Mouse (Mus musculus): Measurements from ENCODE around the gene Mfsd5. TPM values are rescaled to one million over a fixed set of nuclear protein-coding genes. Genes with fewer than 3 reads are reported as not detected.

Gene Mfsd5
- polyA plus RNA-seq, 1 experiment: 46.2 TPM

DNA sequence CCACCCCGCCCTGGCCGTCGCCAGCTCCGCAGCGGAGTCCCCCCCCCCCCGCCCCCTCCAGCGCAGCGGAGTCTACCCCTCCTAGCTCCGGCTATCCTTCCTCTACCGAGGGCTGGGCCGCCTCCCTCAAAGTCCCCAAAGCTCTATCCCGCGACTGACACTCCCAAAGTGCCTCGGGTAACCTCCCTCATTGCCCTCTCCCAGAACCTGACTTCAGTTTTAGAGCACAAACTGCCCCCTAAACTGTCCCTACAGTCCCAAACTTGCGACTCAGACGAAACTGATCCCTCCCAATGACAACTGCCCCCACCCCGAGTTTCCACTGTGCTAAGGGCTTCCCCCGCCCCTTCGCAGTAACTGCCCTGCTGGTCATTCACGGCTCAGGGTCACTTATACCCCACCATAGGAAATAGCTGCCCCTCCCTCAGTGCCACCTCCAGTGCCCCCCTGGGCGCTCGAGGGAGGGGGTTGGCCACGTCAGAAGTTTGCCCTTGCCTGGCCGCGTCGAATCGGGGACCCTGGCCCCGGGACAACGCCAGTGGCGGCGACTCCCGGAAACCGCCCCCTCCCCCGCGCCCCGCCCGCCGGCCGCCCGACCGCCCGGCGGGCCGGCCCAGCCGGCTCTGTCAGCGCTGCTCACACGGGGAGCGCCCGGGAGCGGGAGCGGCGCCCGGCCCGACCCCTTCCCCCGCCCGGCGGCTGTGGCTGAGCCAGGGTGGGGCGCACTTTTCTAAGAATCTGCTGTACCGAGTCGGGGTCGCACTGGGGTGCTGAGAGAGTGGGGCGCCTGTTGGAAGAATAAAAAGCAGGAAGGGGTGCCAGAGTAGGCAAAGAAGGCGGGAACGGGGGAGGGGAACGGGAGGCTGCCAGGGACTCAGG lies 31.8 kb upstream of the Mfsd5 start:
- peak in 1 of 2 experiments; percentile 46 for DNase-seq (ENCODE audit: extremely low spot score in 1 of 2, low spot score in 1 of 2)

- DNase-seq (ENCODE audit: extremely low spot score in 1 of 2, low spot score in 1 of 2): no peak
Measured at GRCm38 (mm10) chr15:102248131-102248811, 31.0 kb upstream of the Mfsd5 start.

GRCm38 (mm10) chr15:102248812-102249191 lies 30.5 kb upstream of the Mfsd5 start:
- no peak for DNase-seq (ENCODE audit: extremely low spot score in 1 of 2, low spot score in 1 of 2)

DNA sequence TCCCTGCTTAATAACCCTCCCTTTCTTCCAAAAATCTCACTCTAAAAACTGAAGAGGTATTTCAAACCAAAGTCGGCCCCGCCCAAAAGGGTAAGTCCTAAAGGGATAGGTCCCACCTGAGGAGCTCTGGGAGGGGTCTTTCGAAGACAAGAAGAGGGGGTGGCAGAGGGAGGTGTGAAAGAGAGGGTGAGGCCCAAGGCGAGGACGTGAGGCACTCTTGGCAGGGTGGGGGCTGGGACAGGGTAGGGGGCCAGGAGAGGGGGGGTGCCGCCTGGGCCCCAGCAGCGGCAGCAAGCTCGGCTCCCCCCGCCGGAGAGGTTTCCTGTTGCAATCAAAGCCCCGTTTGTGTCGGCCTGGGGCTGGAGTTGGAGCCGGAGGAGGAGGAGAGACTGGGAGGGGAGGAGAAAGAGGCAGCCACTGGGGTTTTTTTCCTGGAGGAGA lies 30.0 kb upstream of the Mfsd5 start:
- DNase-seq (ENCODE audit: extremely low spot score in 1 of 2, low spot score in 1 of 2): no peak

DNA sequence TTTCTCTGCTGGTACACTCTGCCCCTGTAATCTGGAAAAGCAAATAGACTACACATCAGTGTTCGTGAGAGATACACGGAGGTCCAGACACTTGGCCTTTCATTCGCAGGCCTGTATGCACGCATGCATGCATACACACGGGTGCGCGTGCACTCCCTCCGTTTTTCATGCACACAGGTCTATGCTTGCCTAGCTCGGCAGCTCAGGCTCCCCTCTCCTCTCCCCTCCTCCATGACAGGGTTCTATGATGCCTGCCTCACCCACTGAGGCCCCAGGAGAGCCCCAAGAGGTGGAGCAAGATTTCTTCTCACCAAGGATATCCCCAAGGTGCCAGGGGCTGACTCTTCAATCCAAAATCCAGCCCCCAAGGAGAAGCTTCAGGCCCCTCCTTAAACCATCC lies 29.3 kb upstream of the Mfsd5 start:
- no peak for DNase-seq (ENCODE audit: extremely low spot score in 1 of 2, low spot score in 1 of 2)

DNA sequence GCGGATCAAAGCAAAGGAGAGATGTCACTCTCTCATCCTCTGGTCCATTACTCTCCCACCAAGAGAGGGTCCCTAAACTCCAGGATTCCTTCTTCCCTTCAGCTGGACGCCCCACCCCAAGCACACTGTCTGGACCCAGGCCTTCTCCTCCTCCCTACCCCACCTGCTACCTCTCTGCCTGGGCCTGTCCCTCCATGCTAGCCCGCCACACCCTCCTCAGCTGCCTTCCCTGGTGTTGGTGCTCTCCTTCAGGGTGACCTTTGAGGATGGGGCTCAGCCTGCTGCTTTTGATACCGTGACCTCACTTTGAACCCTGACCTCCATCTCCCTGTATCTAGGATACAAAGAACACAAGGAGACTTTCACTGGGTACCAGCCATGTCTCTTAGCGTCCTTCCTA lies 28.7 kb upstream of the Mfsd5 start:
- DNase-seq (ENCODE audit: extremely low spot score in 1 of 2, low spot score in 1 of 2): no peak

DNA sequence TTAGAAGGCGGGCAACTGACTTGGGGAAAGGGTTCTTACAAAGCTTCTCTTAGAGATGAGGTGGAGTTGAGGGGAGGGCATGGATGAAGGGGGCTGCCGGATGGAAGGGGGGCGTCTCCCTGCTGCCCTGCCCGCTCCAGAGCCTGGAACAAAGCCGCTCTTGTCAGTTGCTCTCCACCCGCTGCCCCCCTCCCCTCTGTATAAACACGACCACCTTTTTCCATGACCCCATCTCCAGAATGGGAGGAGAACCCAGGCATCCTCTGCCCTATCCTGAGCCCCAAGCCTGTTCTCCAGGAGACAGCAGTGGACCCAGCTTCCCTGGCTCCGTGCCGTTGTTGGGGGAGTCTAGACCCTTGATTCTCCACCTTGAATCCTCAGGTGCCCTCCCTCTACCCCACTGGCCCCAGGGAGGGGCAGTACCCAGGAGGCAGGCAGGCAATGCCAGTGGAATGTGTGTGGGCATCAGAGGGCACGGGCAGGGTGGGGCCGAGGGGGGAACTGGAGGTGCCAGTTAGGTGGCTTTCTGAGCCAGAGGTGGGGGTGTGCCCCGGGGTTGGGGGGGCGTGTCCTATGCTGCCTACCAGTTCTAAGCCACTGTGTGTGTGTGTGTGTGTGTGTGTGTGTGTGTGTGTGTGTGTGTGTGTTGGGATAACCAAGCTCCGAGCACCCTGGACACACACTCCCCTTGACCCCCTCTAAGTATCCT lies 23.6 kb upstream of the Mfsd5 start:
- no peak for DNase-seq (ENCODE audit: extremely low spot score in 1 of 2, low spot score in 1 of 2)

GRCm38 (mm10) chr15:102256431-102257201 lies 22.6 kb upstream of the Mfsd5 start:
- peak in 1 of 2 experiments; percentile 53 for DNase-seq (ENCODE audit: extremely low spot score in 1 of 2, low spot score in 1 of 2)

DNA sequence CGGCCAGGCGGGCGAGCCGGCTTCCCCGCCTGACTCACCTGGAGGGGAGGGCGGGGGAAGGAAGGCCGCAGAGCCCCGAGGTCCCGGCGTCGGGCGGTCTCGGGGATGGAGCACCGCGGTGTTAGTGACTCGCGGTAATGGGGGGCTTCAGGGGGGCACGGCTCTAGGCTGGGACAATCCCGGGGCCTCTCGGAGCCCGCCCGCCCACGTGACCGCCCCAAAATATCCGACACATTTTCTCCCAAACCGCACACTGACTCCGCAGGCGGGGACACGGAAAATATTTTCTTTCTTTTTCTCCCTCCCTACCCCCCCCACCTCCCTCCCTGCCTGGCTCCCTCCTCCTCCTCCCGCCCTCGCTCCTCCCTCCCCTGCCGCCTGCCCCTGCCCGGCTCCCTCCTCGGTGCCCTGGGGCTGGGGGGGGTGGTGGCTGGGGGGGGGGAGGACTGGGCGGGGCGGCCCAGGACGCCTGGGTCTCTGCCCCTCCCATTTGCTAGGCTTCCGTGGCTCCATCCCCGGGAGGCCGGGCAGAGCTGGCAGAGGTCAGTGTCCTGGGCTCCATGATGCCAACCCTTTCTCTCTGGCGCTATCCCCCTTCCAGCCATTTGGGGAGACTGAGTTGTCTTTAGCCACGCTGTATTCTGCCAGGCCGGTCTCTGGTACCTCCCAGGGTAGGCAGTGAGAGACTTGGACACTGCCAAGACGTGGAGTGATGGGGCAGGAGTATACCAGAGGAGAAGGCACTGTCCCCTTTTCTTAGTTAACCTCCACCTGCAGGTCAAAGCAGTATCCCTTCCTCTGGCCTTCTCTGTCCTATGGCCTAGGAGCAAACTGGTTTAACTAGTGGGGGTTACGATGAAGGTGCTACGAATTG lies 21.8 kb upstream of the Mfsd5 start, which contains the start of gene Rarg:
Gene Rarg, minus strand, starts transcription at position 316 of the 874 bp plus-strand sequence.
- peak in 1 of 2 experiments; percentile 33 for DNase-seq (ENCODE audit: extremely low spot score in 1 of 2, low spot score in 1 of 2)

DNA sequence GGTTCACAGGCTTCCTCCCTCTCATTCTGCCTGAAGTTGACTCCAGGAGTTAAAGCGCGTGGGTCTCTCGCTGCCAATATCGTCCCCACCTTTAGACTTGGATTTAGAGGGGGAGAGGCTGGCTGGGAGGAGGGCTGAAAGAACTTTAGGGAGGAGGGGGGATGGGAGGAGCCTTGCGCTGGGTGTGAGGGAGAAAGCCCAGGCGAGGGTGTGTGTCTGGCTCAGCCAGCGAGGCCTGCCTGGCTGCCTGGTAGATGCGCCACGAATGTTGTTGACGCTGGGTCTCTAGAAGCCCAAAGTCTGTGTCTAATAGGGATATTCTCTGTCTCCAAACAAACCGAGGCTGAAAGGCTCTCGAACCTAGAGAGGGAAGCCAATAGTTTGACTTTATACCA lies 21.2 kb upstream of the Mfsd5 start:
- DNase-seq (ENCODE audit: extremely low spot score in 1 of 2, low spot score in 1 of 2): peak in 1 of 2 experiments; percentile 72

GRCm38 (mm10) chr15:102258581-102259253 lies 20.5 kb upstream of the Mfsd5 start:
- DNase-seq (ENCODE audit: extremely low spot score in 1 of 2, low spot score in 1 of 2): no peak

DNA sequence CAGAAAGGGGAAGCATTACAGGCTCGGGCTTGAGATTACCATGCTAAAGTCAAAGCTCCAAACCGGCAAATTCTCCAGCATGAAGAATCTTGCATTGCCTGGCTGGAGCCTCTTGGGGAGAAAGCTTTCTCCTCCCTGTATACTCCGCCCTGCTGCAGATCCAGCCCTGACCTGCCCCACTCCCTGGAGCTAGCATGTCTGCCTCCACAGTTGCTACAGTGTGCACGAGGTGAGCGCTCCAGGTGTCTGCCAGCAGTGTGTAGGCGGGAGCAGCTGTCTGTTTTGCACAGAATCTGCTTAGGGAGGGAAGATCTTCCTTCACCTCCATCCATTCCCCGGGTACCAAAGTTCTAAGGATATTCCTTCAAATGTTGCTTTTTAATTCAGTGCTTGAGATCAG lies 16.7 kb upstream of the Mfsd5 start:
- DNase-seq (ENCODE audit: extremely low spot score in 1 of 2, low spot score in 1 of 2): peak in 1 of 2 experiments; percentile 77

DNA sequence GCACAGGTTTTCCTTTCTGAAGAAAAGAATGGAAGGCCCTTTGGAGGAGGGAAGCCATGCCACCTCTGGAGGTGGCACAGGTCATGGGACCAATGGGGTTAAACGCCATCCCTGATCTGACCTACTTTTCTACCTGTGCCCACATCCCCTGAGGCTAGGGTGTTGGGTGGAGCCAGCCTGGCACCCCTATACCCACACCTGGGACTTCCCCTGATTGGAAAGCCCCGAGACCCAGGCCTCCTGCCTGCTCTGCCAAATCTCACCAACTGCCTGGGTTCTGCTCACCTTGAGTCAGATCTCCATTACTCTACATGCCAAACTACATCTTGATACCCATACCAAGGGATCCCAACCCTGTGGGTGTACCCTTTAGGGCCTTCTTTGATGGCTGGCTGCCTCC lies 16.2 kb upstream of the Mfsd5 start:
- no peak for DNase-seq (ENCODE audit: extremely low spot score in 1 of 2, low spot score in 1 of 2)

- no peak for DNase-seq (ENCODE audit: extremely low spot score in 1 of 2, low spot score in 1 of 2)
Measured at GRCm38 (mm10) chr15:102265548-102265947, 13.7 kb upstream of the Mfsd5 start.

DNA sequence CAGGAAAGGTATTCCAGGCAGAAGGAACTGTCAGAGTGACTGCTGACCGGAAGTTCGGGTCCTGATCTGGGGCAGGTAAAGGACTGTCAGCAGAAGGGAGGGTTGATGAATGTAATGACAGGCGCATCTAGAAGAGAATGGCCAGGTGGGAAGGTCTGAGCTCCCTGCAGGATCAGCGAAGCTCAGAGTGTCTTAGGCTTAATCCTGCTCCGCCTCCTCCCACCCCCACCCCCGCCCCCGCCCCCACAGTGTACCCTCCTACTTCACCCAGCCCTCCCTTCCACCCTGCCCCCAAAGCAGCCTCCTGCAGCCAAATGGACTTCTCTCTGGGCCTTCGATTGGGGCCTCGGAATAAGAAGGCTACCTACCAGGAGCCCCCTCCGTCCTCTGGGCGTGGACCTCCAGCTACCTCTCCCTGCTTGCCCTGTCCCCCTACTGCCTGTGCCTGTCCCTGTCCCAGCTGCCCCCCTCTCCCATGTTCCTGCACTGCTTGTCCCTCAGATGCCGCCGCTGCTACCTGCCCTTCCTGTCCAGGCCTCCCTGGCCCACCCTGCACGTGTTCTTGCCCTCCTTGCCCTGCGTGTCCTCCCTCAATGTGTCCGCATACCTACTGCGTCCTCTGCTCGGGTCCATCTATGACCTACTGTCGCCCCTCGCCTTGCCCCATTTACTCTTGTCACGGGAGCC lies 8.8 kb upstream of the Mfsd5 start, which contains the start of gene Gm9918:
Gene Gm9918, plus strand, starts transcription at position 290 of the 687 bp plus-strand sequence.
- no peak for DNase-seq (ENCODE audit: extremely low spot score in 1 of 2, low spot score in 1 of 2)

- DNase-seq (ENCODE audit: extremely low spot score in 1 of 2, low spot score in 1 of 2): no peak
Measured at GRCm38 (mm10) chr15:102271441-102271840, 7.8 kb upstream of the Mfsd5 start.

DNA sequence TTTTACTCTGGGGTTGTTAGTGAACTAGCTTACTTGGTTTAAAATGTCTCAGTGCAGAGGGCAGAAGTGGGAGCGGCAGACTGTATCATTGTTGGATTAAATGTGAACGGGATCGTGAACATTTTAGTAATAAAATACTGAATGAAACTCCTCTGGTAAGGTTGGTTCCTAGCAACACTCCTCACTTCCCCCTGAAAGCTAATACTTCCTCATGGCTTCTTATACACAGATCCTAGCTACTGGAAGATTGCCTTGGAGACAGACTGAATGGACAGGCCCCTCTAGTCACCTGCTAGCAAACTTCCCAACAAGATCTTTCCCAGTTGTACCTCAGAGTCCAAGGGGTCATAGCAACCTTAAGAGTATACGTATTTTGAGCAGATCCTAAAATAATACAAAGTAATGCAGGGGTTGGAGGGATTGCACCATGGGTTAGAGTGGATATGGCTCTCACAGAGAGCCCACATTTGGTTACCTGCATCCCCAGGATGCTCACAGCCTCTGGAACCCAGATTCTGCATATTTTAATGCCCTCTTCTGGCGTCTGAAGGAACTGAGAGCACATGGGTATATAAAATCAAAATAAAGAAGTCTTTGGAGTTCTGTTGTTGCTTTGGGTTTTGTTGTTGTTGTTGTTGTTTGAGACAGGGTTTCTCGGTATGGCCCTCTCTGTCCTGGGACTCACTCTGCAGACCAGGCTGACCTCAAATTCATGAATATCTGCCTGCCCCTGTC lies 5.1 kb upstream of the Mfsd5 start:
- DNase-seq (ENCODE audit: extremely low spot score in 1 of 2, low spot score in 1 of 2): no peak

- DNase-seq (ENCODE audit: extremely low spot score in 1 of 2, low spot score in 1 of 2): no peak
Measured at GRCm38 (mm10) chr15:102278726-102279091, 545 bp upstream of the Mfsd5 start.
